Mouse (Mus musculus) hindbrain, embryonic 14.5 days (tissue): ENCODE measurements around the gene 0610009B22Rik. TPM values are rescaled to one million over a fixed set of nuclear protein-coding genes. Genes with fewer than 3 reads are reported as not detected.
A peak's percentile ranks its signal among the peaks of the same experiment; 100 is the strongest.
"Not testable (repeated sequence)": the region's sequence is repeated elsewhere in the genome, so short reads cannot be mapped to it uniquely, and the experiment has no call there.

ENCODE experiments used
- ATAC-seq: fragments of 200-750 bp; cut with Nextera tagmentation; 2 replicates; pipeline ENCODE4 v1.8.0; 2017; ENCODE audit warnings: moderate number of reproducible peaks, mild to moderate bottlenecking, moderate TSS enrichment, moderate library complexity; ENCODE audit not compliant: low FRiP score
- DNase-seq: peaks from one replicate; pipeline ENCODE4 v3.0.0-alpha.2; 2015; ENCODE audit warnings: low spot score
- H3K27ac ChIP-seq: fragments of 300-500 bp; sonication (generic); 2 replicates; pipeline ENCODE4 v1.5.1; 2014; ENCODE audit warnings: mild to moderate bottlenecking, moderate library complexity
- H3K27me3 ChIP-seq: fragments of 300-500 bp; sonication (generic); 2 replicates; pipeline ENCODE4 v1.6.1; 2014; ENCODE audit warnings: mild to moderate bottlenecking, low read length, mixed read lengths; ENCODE audit not compliant: control insufficient read depth, insufficient read depth
- H3K36me3 ChIP-seq: fragments of 300-500 bp; sonication (generic); replicated peaks from 2 replicates; pipeline ENCODE4 v1.6.1; 2014; ENCODE audit not compliant: control insufficient read depth, insufficient read depth
- H3K4me1 ChIP-seq: fragments of 300-500 bp; sonication (generic); replicated peaks from 2 replicates; pipeline ENCODE4 v1.6.1; 2014; ENCODE audit warnings: antibody characterized with exemption, low read length, mixed read lengths; ENCODE audit not compliant: control insufficient read depth, insufficient read depth
- H3K4me2 ChIP-seq: fragments of 300-500 bp; sonication (generic); replicated peaks from 2 replicates; pipeline ENCODE4 v1.6.1; 2014; ENCODE audit warnings: mild to moderate bottlenecking, moderate library complexity
- H3K4me3 ChIP-seq: fragments of 300-500 bp; sonication (generic); replicated peaks from 2 replicates; pipeline ENCODE4 v1.5.1; 2014; ENCODE audit warnings: mild to moderate bottlenecking, low read length
- H3K9ac ChIP-seq: fragments of 300-500 bp; sonication (generic); 2 replicates; pipeline ENCODE4 v1.6.1; 2014
- H3K9me3 ChIP-seq: fragments of 300-500 bp; sonication (generic); 2 replicates; pipeline ENCODE4 v1.6.1; 2016; ENCODE audit warnings: low read length; ENCODE audit not compliant: control insufficient read depth
- WGBS: fragments of 180-500 bp; shearing (Covaris S2); extraction: QIAGEN DNeasy Blood & Tissue Kit; methylation state at CpG from one replicate; pipeline ENCODE4 v1.1.7; 2014; 5-methylcytosine and 5-hydroxymethylcytosine counted together
- polyA plus RNA-seq: library from polyadenylated mRNA; unstranded; fragments of >200 nt; fragmentation: Nextera tagmentation; extraction: Ambion mirVana; gene quantifications from 2 replicates; pipeline ENCODE4 v1.2.1, GENCODE M21; 2014

0610009B22Rik gene
- polyA plus RNA-seq, 1 experiment from 2014 or later = 107 TPM

GRCm38 (mm10) chr11:51690597-51690996 is 1.9 kb upstream of the 0610009B22Rik start:
- DNase-seq, H3K9me3 ChIP-seq, ATAC-seq, H3K9ac ChIP-seq, H3K27ac ChIP-seq, H3K27me3 ChIP-seq, H3K4me2 ChIP-seq, H3K4me3 ChIP-seq: not testable (repeated sequence)
- peaks cover 16% of the 10 kb centered on the region for H3K36me3 ChIP-seq
- 100% methylated on average over 1 of the region's 3 CpGs for WGBS
- H3K4me1 ChIP-seq = peaks cover 16% of the 10 kb centered on the region

- ATAC-seq = no peak
- no peak for DNase-seq
- peaks cover 16% of the 10 kb centered on the region for H3K4me1 ChIP-seq
- peak overlapping the region; percentile 75 for H3K4me3 ChIP-seq
- no peaks in the 10 kb centered on the region for H3K9me3 ChIP-seq
- WGBS = 21% methylated on average over 6 of the region's 6 CpGs
- H3K27ac ChIP-seq = peak overlapping the region; percentile 99
- no peaks in the 10 kb centered on the region for H3K27me3 ChIP-seq
- peak overlapping the region; percentile 79 for H3K4me2 ChIP-seq
- H3K36me3 ChIP-seq = peaks cover 9% of the 10 kb centered on the region; the same call in 1 of the 2 replicates
- H3K9ac ChIP-seq = peak overlapping the region; percentile 67
Observed at GRCm38 (mm10) chr11:51689343-51689742, 669 bp upstream of the 0610009B22Rik start.

- H3K9me3 ChIP-seq = no peaks in the 10 kb centered on the region
- H3K4me3 ChIP-seq = no peak overlapping the region
- 50% methylated on average over 8 of the region's 8 CpGs for WGBS
- DNase-seq = no peak
- H3K36me3 ChIP-seq = no peaks in the 10 kb centered on the region; the same call in 1 of the 2 replicates
- H3K4me1 ChIP-seq = no peaks in the 10 kb centered on the region
- no peak overlapping the region for H3K4me2 ChIP-seq
- ATAC-seq = no peak
- no peak overlapping the region for H3K27ac ChIP-seq
- H3K27me3 ChIP-seq = no peaks in the 10 kb centered on the region
- H3K9ac ChIP-seq = no peak overlapping the region
Observed at GRCm38 (mm10) chr11:51681976-51682374, 6.7 kb downstream of the 0610009B22Rik start.

- H3K9me3 ChIP-seq = no peaks in the 10 kb centered on the region
- H3K9ac ChIP-seq = no peak overlapping the region
- no peak overlapping the region for H3K4me3 ChIP-seq
- ATAC-seq = no peak
- no peak overlapping the region for H3K27ac ChIP-seq
- no peak overlapping the region for H3K4me2 ChIP-seq
- WGBS = 32% methylated on average over 13 of the region's 13 CpGs
- peak; percentile 83 for DNase-seq
- no peaks in the 10 kb centered on the region for H3K4me1 ChIP-seq
- no peaks in the 10 kb centered on the region; the same call in 1 of the 2 replicates for H3K36me3 ChIP-seq
- H3K27me3 ChIP-seq = no peaks in the 10 kb centered on the region
Observed at GRCm38 (mm10) chr11:51681324-51681975, 7.2 kb downstream of the 0610009B22Rik start.

GRCm38 (mm10) chr11:51679466-51679865 is 9.2 kb downstream of the 0610009B22Rik start:
- Histone ChIP-seq H3K27ac (no peak overlapping the region), H3K4me3 (no peak overlapping the region), H3K4me1 (no peaks in the 10 kb centered on the region), H3K9ac (no peak overlapping the region), H3K9me3 (no peaks in the 10 kb centered on the region), H3K36me3 (no peaks in the 10 kb centered on the region), H3K4me2 (no peak overlapping the region), H3K27me3 (no peaks in the 10 kb centered on the region)
- WGBS = 85% methylated on average over 3 of the region's 3 CpGs
- DNase-seq (no peak), ATAC-seq (no peak)

- ATAC-seq = no peak
- 77% methylated on average over 6 of the region's 6 CpGs for WGBS
- no peak for DNase-seq
- Histone ChIP-seq H3K4me1 (no peaks in the 10 kb centered on the region), H3K36me3 (no peaks in the 10 kb centered on the region), H3K9ac (no peak overlapping the region), H3K27ac (no peak overlapping the region), H3K9me3 (no peaks in the 10 kb centered on the region), H3K27me3 (no peaks in the 10 kb centered on the region), H3K4me3 (no peak overlapping the region), H3K4me2 (no peak overlapping the region)
Observed at GRCm38 (mm10) chr11:51677737-51678418, 10.8 kb downstream of the 0610009B22Rik start.

GRCm38 (mm10) chr11:51675386-51675785 is 13.3 kb downstream of the 0610009B22Rik start:
- no peak overlapping the region for H3K4me2 ChIP-seq
- no peaks in the 10 kb centered on the region for H3K9me3 ChIP-seq
- no peak overlapping the region for H3K27ac ChIP-seq
- H3K27me3 ChIP-seq = no peaks in the 10 kb centered on the region
- no peak overlapping the region for H3K4me3 ChIP-seq
- H3K4me1 ChIP-seq = no peaks in the 10 kb centered on the region
- 83% methylated on average over 5 of the region's 5 CpGs for WGBS
- ATAC-seq (no peak), DNase-seq (no peak)
- H3K9ac ChIP-seq = no peak overlapping the region
- H3K36me3 ChIP-seq = no peaks in the 10 kb centered on the region

- Histone ChIP-seq H3K27ac (no peak overlapping the region), H3K4me2 (no peak overlapping the region), H3K27me3 (no peaks in the 10 kb centered on the region), H3K36me3 (no peaks in the 10 kb centered on the region), H3K9ac (no peak overlapping the region), H3K4me1 (no peaks in the 10 kb centered on the region), H3K4me3 (no peak overlapping the region), H3K9me3 (no peaks in the 10 kb centered on the region)
- DNase-seq (no peak), ATAC-seq (no peak)
- 81% methylated on average over 9 of the region's 9 CpGs for WGBS
Observed at GRCm38 (mm10) chr11:51673291-51673690, 15.4 kb downstream of the 0610009B22Rik start.

- no peaks in the 10 kb centered on the region for H3K4me1 ChIP-seq
- 82% methylated on average over 2 of the region's 2 CpGs for WGBS
Observed at GRCm38 (mm10) chr11:51671376-51671775, 17.3 kb downstream of the 0610009B22Rik start.

More at GRCm38 (mm10) chr11:51671376-51671775, 17.3 kb downstream of the 0610009B22Rik start:
- Histone ChIP-seq H3K36me3 (no peaks in the 10 kb centered on the region), H3K9ac (no peak overlapping the region), H3K9me3 (no peaks in the 10 kb centered on the region), H3K4me3 (no peak overlapping the region), H3K4me2 (no peak overlapping the region), H3K27me3 (no peaks in the 10 kb centered on the region), H3K27ac (no peak overlapping the region)
- DNase-seq (no peak), ATAC-seq (no peak)
